Mouse (Mus musculus): ENCODE data around the gene Gja5. TPM values are rescaled to one million over a fixed set of nuclear protein-coding genes. Genes with fewer than 3 reads are reported as not detected.
A peak's percentile ranks its signal among the peaks of the same experiment; 100 is the strongest.

Gene Gja5
- polyA plus RNA-seq, 1 experiment from 2014 or later: 28.6 TPM

- peak overlapping the region; percentile 21; the same call in 1 of the 2 replicates for H3K9ac ChIP-seq (ENCODE audit: low read length)
- H3K4me3 ChIP-seq (ENCODE audit: low read length): 0 out of 2 replicates have a peak overlapping the region, but pooled peaks have one; percentile 11
- H3K27me3 ChIP-seq (ENCODE audit: control insufficient read depth, insufficient read depth, low read depth, low read length): no peaks in the 10 kb centered on the region
- H3K27ac ChIP-seq (ENCODE audit: low read length): peak overlapping the region; percentile 36; the same call in 1 of the 2 replicates
- ATAC-seq (ENCODE audit: low read depth): peak; percentile 85
- H3K36me3 ChIP-seq (ENCODE audit: control insufficient read depth, insufficient read depth, low read length): no peaks in the 10 kb centered on the region
- H3K4me2 ChIP-seq (ENCODE audit: low read depth, low read length): peak overlapping the region; percentile 34
- H3K4me1 ChIP-seq (replicated peaks; ENCODE audit: control insufficient read depth, insufficient read depth, low read length): no peaks in the 10 kb centered on the region
- no peaks in the 10 kb centered on the region for H3K9me3 ChIP-seq (ENCODE audit: control insufficient read depth, low read length)
- WGBS: 22% methylated on average over 14 of the region's 14 CpGs
Measured at GRCm38 (mm10) chr3:96953489-96954233, 49.2 kb downstream of the Gja5 start.

GRCm38 (mm10) chr3:96960597-96960996 lies 56.1 kb downstream of the Gja5 start:
- 28% methylated on average over 8 of the region's 8 CpGs for WGBS
- no peak overlapping the region for H3K27ac ChIP-seq (ENCODE audit: low read length)
- no peak overlapping the region for H3K9ac ChIP-seq (ENCODE audit: low read length)

GRCm38 (mm10) chr3:96963088-96964034 lies 58.9 kb downstream of the Gja5 start:
- no peak for ATAC-seq (ENCODE audit: low read depth)
- Histone ChIP-seq H3K27me3 (ENCODE audit: control insufficient read depth, insufficient read depth, low read depth, low read length) (no peaks in the 10 kb centered on the region), H3K36me3 (ENCODE audit: control insufficient read depth, insufficient read depth, low read length) (no peaks in the 10 kb centered on the region), H3K9me3 (ENCODE audit: control insufficient read depth, low read length) (no peaks in the 10 kb centered on the region), H3K4me2 (ENCODE audit: low read depth, low read length) (no peak overlapping the region), H3K9ac (ENCODE audit: low read length) (no peak overlapping the region), H3K4me3 (ENCODE audit: low read length) (no peak overlapping the region), H3K27ac (ENCODE audit: low read length) (no peak overlapping the region), H3K4me1 (replicated peaks; ENCODE audit: control insufficient read depth, insufficient read depth, low read length) (no peaks in the 10 kb centered on the region)
- WGBS: 67% methylated on average over 12 of the region's 12 CpGs

More at GRCm38 (mm10) chr3:96960597-96960996, 56.1 kb downstream of the Gja5 start:
- Histone ChIP-seq H3K4me2 (ENCODE audit: low read depth, low read length) (no peak overlapping the region), H3K27me3 (ENCODE audit: control insufficient read depth, insufficient read depth, low read depth, low read length) (no peaks in the 10 kb centered on the region), H3K4me3 (ENCODE audit: low read length) (no peak overlapping the region), H3K4me1 (replicated peaks; ENCODE audit: control insufficient read depth, insufficient read depth, low read length) (no peaks in the 10 kb centered on the region), H3K9me3 (ENCODE audit: control insufficient read depth, low read length) (no peaks in the 10 kb centered on the region), H3K36me3 (ENCODE audit: control insufficient read depth, insufficient read depth, low read length) (no peaks in the 10 kb centered on the region)
- ATAC-seq (ENCODE audit: low read depth): no peak

- H3K27me3 ChIP-seq (ENCODE audit: control insufficient read depth, insufficient read depth, low read depth, low read length): no peaks in the 10 kb centered on the region; the same call in 1 of the 2 replicates
- ATAC-seq (ENCODE audit: low read depth): no peak
- H3K9me3 ChIP-seq (ENCODE audit: control insufficient read depth, low read length): no peaks in the 10 kb centered on the region
- WGBS: 11% methylated on average over 7 of the region's 7 CpGs
- H3K4me1 ChIP-seq (replicated peaks; ENCODE audit: control insufficient read depth, insufficient read depth, low read length): no peaks in the 10 kb centered on the region
- H3K9ac ChIP-seq (ENCODE audit: low read length): no peak overlapping the region
- no peak overlapping the region for H3K27ac ChIP-seq (ENCODE audit: low read length)
- no peak overlapping the region for H3K4me3 ChIP-seq (ENCODE audit: low read length)
- no peaks in the 10 kb centered on the region for H3K36me3 ChIP-seq (ENCODE audit: control insufficient read depth, insufficient read depth, low read length)
- H3K4me2 ChIP-seq (ENCODE audit: low read depth, low read length): no peak overlapping the region
Measured at GRCm38 (mm10) chr3:96970986-96971385, 66.5 kb downstream of the Gja5 start.

GRCm38 (mm10) chr3:96974467-96974866 lies 70.0 kb downstream of the Gja5 start:
- H3K4me3 ChIP-seq (ENCODE audit: low read length): no peak overlapping the region
- no peaks in the 10 kb centered on the region for H3K4me1 ChIP-seq (replicated peaks; ENCODE audit: control insufficient read depth, insufficient read depth, low read length)
- WGBS: 80% methylated on average over 7 of the region's 7 CpGs

GRCm38 (mm10) chr3:96975628-96976027 lies 71.1 kb downstream of the Gja5 start:
- Histone ChIP-seq H3K9me3 (ENCODE audit: control insufficient read depth, low read length) (no peaks in the 10 kb centered on the region), H3K36me3 (ENCODE audit: control insufficient read depth, insufficient read depth, low read length) (no peaks in the 10 kb centered on the region), H3K27me3 (ENCODE audit: control insufficient read depth, insufficient read depth, low read depth, low read length) (peaks cover 4% of the 10 kb centered on the region; the same call in 1 of the 2 replicates), H3K9ac (ENCODE audit: low read length) (no peak overlapping the region), H3K4me1 (replicated peaks; ENCODE audit: control insufficient read depth, insufficient read depth, low read length) (no peaks in the 10 kb centered on the region), H3K4me3 (ENCODE audit: low read length) (no peak overlapping the region), H3K4me2 (ENCODE audit: low read depth, low read length) (no peak overlapping the region), H3K27ac (ENCODE audit: low read length) (no peak overlapping the region)
- no peak for ATAC-seq (ENCODE audit: low read depth)
- 76% methylated on average over 10 of the region's 10 CpGs for WGBS

More at GRCm38 (mm10) chr3:96974467-96974866, 70.0 kb downstream of the Gja5 start:
- H3K27me3 ChIP-seq (ENCODE audit: control insufficient read depth, insufficient read depth, low read depth, low read length): peaks cover 4% of the 10 kb centered on the region; the same call in 1 of the 2 replicates
- H3K4me2 ChIP-seq (ENCODE audit: low read depth, low read length): no peak overlapping the region
- no peak overlapping the region for H3K9ac ChIP-seq (ENCODE audit: low read length)
- no peaks in the 10 kb centered on the region for H3K9me3 ChIP-seq (ENCODE audit: control insufficient read depth, low read length)
- ATAC-seq (ENCODE audit: low read depth): no peak
- H3K36me3 ChIP-seq (ENCODE audit: control insufficient read depth, insufficient read depth, low read length): no peaks in the 10 kb centered on the region
- H3K27ac ChIP-seq (ENCODE audit: low read length): no peak overlapping the region

GRCm38 (mm10) chr3:96977507-96977906 lies 73.0 kb downstream of the Gja5 start:
- peaks cover 4% of the 10 kb centered on the region; the same call in 1 of the 2 replicates for H3K27me3 ChIP-seq (ENCODE audit: control insufficient read depth, insufficient read depth, low read depth, low read length)
- 79% methylated on average over 2 of the region's 2 CpGs for WGBS
- no peak overlapping the region for H3K4me2 ChIP-seq (ENCODE audit: low read depth, low read length)
- H3K9me3 ChIP-seq (ENCODE audit: control insufficient read depth, low read length): no peaks in the 10 kb centered on the region
- no peaks in the 10 kb centered on the region for H3K36me3 ChIP-seq (ENCODE audit: control insufficient read depth, insufficient read depth, low read length)
- no peak for ATAC-seq (ENCODE audit: low read depth)
- H3K4me1 ChIP-seq (replicated peaks; ENCODE audit: control insufficient read depth, insufficient read depth, low read length): no peaks in the 10 kb centered on the region
- H3K27ac ChIP-seq (ENCODE audit: low read length): no peak overlapping the region
- H3K9ac ChIP-seq (ENCODE audit: low read length): no peak overlapping the region
- no peak overlapping the region for H3K4me3 ChIP-seq (ENCODE audit: low read length)

- H3K36me3 ChIP-seq (ENCODE audit: control insufficient read depth, insufficient read depth, low read length): no peaks in the 10 kb centered on the region
- H3K4me3 ChIP-seq (ENCODE audit: low read length): no peak overlapping the region
Measured at GRCm38 (mm10) chr3:96978469-96978868, 74.0 kb downstream of the Gja5 start.

GRCm38 (mm10) chr3:96979020-96979419 lies 74.5 kb downstream of the Gja5 start:
- WGBS: 70% methylated on average over 3 of the region's 3 CpGs
- H3K4me3 ChIP-seq (ENCODE audit: low read length): no peak overlapping the region
- no peaks in the 10 kb centered on the region for H3K4me1 ChIP-seq (replicated peaks; ENCODE audit: control insufficient read depth, insufficient read depth, low read length)

More at GRCm38 (mm10) chr3:96978469-96978868, 74.0 kb downstream of the Gja5 start:
- Histone ChIP-seq H3K27ac (ENCODE audit: low read length) (no peak overlapping the region), H3K4me1 (replicated peaks; ENCODE audit: control insufficient read depth, insufficient read depth, low read length) (no peaks in the 10 kb centered on the region), H3K9ac (ENCODE audit: low read length) (no peak overlapping the region), H3K4me2 (ENCODE audit: low read depth, low read length) (no peak overlapping the region), H3K27me3 (ENCODE audit: control insufficient read depth, insufficient read depth, low read depth, low read length) (peaks cover 4% of the 10 kb centered on the region; the same call in 1 of the 2 replicates), H3K9me3 (ENCODE audit: control insufficient read depth, low read length) (no peaks in the 10 kb centered on the region)
- WGBS: 38% methylated on average over 6 of the region's 6 CpGs
- ATAC-seq (ENCODE audit: low read depth): no peak

More at GRCm38 (mm10) chr3:96979020-96979419, 74.5 kb downstream of the Gja5 start:
- H3K4me2 ChIP-seq (ENCODE audit: low read depth, low read length): no peak overlapping the region
- H3K27ac ChIP-seq (ENCODE audit: low read length): no peak overlapping the region
- no peak overlapping the region for H3K9ac ChIP-seq (ENCODE audit: low read length)
- no peak for ATAC-seq (ENCODE audit: low read depth)
- no peaks in the 10 kb centered on the region for H3K36me3 ChIP-seq (ENCODE audit: control insufficient read depth, insufficient read depth, low read length)
- H3K27me3 ChIP-seq (ENCODE audit: control insufficient read depth, insufficient read depth, low read depth, low read length): peaks cover 4% of the 10 kb centered on the region; the same call in 1 of the 2 replicates
- 0 out of 2 replicates have a peak, but pooled peaks cover 2% of the 10 kb centered on the region for H3K9me3 ChIP-seq (ENCODE audit: control insufficient read depth, low read length)

All from lung, embryonic 16.5 days (tissue).